Mouse (Mus musculus): ENCODE measurements at regions not wholly inside any gene's neighbourhood (a gene's known extent, or its start where the extent isn't known, plus 50 kb on each side); places are given as distances from the start of the nearest gene placed in this dataset.

- no peak for ATAC-seq (ENCODE audit: poor library complexity, severe bottlenecking)
Measured at GRCm38 (mm10) chr15:62231709-62232108, 1308.9 kb upstream of the A1bg start.

GRCm38 (mm10) chr15:62230773-62231172 is 1308.0 kb upstream of the A1bg start:
- ATAC-seq (ENCODE audit: poor library complexity, severe bottlenecking): no peak

GRCm38 (mm10) chr15:62229491-62230283 is 1306.9 kb upstream of the A1bg start:
- ATAC-seq (ENCODE audit: poor library complexity, severe bottlenecking): no peak

GRCm38 (mm10) chr15:62229023-62229422 is 1306.2 kb upstream of the A1bg start:
- no peak for ATAC-seq (ENCODE audit: poor library complexity, severe bottlenecking)

GRCm38 (mm10) chr15:62224798-62225197 is 1302.0 kb upstream of the A1bg start:
- no peak for ATAC-seq (ENCODE audit: poor library complexity, severe bottlenecking)

- peak; percentile 49 for ATAC-seq (ENCODE audit: poor library complexity, severe bottlenecking)
Measured at GRCm38 (mm10) chr15:62224191-62224590, 1301.4 kb upstream of the A1bg start.

- peak; percentile 16; the same call in 1 of the 2 replicates for ATAC-seq (ENCODE audit: poor library complexity, severe bottlenecking)
Measured at GRCm38 (mm10) chr15:62223156-62223840, 1300.5 kb upstream of the A1bg start.

GRCm38 (mm10) chr15:62222731-62223130 is 1299.9 kb upstream of the A1bg start:
- ATAC-seq (ENCODE audit: poor library complexity, severe bottlenecking): no peak

GRCm38 (mm10) chr15:62222201-62222600 is 1299.4 kb upstream of the A1bg start:
- ATAC-seq (ENCODE audit: poor library complexity, severe bottlenecking): no peak

GRCm38 (mm10) chr15:62221024-62221819 is 1298.4 kb upstream of the A1bg start:
- peak; percentile 39; the same call in 1 of the 2 replicates for ATAC-seq (ENCODE audit: poor library complexity, severe bottlenecking)

- ATAC-seq (ENCODE audit: poor library complexity, severe bottlenecking): no peak
Measured at GRCm38 (mm10) chr15:62220620-62221019, 1297.8 kb upstream of the A1bg start.

- ATAC-seq (ENCODE audit: poor library complexity, severe bottlenecking): no peak
Measured at GRCm38 (mm10) chr15:62219934-62220540, 1297.2 kb upstream of the A1bg start.

- ATAC-seq (ENCODE audit: poor library complexity, severe bottlenecking): no peak
Measured at GRCm38 (mm10) chr15:62218346-62219080, 1295.7 kb upstream of the A1bg start.

GRCm38 (mm10) chr15:62216688-62217477 is 1294.1 kb upstream of the A1bg start:
- ATAC-seq (ENCODE audit: poor library complexity, severe bottlenecking): no peak

GRCm38 (mm10) chr15:62215616-62216398 is 1293.0 kb upstream of the A1bg start:
- no peak for ATAC-seq (ENCODE audit: poor library complexity, severe bottlenecking)

- no peak for ATAC-seq (ENCODE audit: poor library complexity, severe bottlenecking)
Measured at GRCm38 (mm10) chr15:62214300-62214699, 1291.5 kb upstream of the A1bg start.

- ATAC-seq (ENCODE audit: poor library complexity, severe bottlenecking): no peak
Measured at GRCm38 (mm10) chr15:62212283-62212910, 1289.6 kb upstream of the A1bg start.

GRCm38 (mm10) chr15:62209881-62210481 is 1287.2 kb upstream of the A1bg start:
- ATAC-seq (ENCODE audit: poor library complexity, severe bottlenecking): peak; percentile 45
